Mouse (Mus musculus): Measurements from ENCODE around the gene Tenm4.

Gene Tenm4

GRCm38 (mm10) chr7:96170924-96171595 lies at the start of gene Tenm4:
Gene Tenm4, plus strand, starts transcription at chr7:96171246.
- DNase-seq (ENCODE audit: low read depth, low spot score), result peak; percentile 56

DNA sequence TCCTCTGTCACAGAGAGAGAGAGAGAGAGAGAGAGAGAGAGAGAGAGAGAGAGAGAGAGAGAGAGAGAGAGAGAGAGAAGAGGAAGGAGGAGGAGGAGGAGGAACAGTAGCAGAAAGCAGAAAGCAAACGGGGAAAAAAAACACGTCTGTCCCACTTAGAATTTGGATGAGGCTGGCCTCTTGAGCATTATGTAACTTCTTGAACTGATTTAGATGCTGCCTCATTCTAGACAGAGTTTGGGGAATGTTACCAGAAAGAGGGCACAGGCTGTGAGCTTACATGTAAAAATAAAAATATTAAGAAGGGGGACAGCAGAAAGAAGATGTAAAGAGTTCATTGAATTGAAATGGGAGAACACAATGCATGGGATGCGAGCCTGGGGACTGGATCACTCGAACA lies 40.3 kb upstream of the Tenm4 start:
- no peak for DNase-seq (ENCODE audit: low read depth, low spot score)

GRCm38 (mm10) chr7:96131175-96131574 lies 39.9 kb upstream of the Tenm4 start:
- DNase-seq (ENCODE audit: low read depth, low spot score), result no peak

GRCm38 (mm10) chr7:96136497-96136961 lies 34.5 kb upstream of the Tenm4 start:
- peak; percentile 91 for DNase-seq (ENCODE audit: low read depth, low spot score)

GRCm38 (mm10) chr7:96141876-96142275 lies 29.2 kb upstream of the Tenm4 start:
- DNase-seq (ENCODE audit: low read depth, low spot score), result no peak

GRCm38 (mm10) chr7:96142973-96143596 lies 28.0 kb upstream of the Tenm4 start:
- peak; percentile 54 for DNase-seq (ENCODE audit: low read depth, low spot score)

- DNase-seq (ENCODE audit: low read depth, low spot score), result peak; percentile 62
Observed at GRCm38 (mm10) chr7:96147436-96147835, 23.6 kb upstream of the Tenm4 start.

GRCm38 (mm10) chr7:96148191-96148590 lies 22.9 kb upstream of the Tenm4 start:
- DNase-seq (ENCODE audit: low read depth, low spot score), result peak; percentile 65

DNA sequence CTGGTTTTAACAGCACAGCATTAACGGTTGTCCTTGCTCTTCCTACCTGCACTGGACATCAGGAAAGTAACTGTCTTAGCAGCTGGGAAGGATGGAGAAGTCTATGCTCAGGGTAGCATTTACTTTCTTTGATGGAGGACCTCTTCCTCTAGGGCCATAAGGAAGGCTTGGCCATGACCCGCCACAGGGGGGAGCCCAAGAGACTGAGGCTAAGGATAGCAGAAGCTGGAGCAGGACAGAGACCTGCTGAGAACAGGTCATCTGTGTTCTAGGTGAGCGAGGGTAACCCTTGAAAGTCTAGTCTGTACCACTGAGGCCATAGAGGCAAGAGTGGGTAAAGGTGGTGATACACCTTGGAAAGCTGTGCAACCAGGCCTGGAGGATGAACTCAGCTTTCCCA lies 19.8 kb upstream of the Tenm4 start:
- DNase-seq (ENCODE audit: low read depth, low spot score), result peak; percentile 46

GRCm38 (mm10) chr7:96151961-96152360 lies 19.1 kb upstream of the Tenm4 start:
- peak; percentile 13 for DNase-seq (ENCODE audit: low read depth, low spot score)

- peak; percentile 47 for DNase-seq (ENCODE audit: low read depth, low spot score)
Observed at GRCm38 (mm10) chr7:96152431-96152830, 18.6 kb upstream of the Tenm4 start.

DNA sequence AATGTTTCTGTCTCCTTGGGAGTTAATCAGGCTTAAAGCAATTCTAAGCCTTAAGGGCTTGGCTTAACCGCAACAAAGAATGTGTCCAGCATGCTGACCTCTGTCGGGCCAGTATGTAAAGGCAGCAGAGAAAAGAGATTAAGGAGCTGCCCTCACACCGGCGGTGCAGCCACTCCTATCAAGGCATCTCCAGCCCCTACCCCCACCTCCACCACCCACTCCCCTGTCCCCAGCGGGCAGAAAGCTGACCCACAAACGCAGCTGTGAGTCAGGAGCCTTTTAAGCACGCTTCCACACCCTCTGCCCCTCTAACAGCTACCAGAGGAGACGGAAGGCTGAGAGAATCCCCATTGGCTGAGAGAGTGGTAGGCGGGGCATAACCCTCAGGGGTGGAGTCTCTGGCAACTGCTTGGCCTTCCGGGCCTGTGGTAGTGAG lies 18.1 kb upstream of the Tenm4 start:
- DNase-seq (ENCODE audit: low read depth, low spot score), result peak; percentile 88

DNA sequence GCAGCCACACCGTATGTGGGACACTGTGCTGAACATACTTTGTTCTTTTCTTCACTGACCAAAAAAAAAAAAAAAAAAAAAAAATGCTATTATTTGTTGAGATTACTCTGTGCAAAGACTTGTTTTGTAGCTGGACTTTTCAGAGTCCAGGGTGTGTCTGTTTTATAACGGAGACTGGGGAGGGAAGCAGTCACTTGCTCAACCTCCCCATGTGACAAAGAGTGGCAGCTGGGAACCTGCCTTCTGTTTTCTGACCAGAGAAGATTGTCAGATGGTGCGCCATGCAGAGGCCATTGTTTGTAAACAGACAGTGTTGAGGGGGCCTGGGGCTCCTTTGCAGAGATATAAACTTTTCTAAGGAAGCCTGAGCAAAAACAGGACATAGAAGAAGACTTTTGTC lies 17.0 kb upstream of the Tenm4 start:
- DNase-seq (ENCODE audit: low read depth, low spot score), result no peak

DNA sequence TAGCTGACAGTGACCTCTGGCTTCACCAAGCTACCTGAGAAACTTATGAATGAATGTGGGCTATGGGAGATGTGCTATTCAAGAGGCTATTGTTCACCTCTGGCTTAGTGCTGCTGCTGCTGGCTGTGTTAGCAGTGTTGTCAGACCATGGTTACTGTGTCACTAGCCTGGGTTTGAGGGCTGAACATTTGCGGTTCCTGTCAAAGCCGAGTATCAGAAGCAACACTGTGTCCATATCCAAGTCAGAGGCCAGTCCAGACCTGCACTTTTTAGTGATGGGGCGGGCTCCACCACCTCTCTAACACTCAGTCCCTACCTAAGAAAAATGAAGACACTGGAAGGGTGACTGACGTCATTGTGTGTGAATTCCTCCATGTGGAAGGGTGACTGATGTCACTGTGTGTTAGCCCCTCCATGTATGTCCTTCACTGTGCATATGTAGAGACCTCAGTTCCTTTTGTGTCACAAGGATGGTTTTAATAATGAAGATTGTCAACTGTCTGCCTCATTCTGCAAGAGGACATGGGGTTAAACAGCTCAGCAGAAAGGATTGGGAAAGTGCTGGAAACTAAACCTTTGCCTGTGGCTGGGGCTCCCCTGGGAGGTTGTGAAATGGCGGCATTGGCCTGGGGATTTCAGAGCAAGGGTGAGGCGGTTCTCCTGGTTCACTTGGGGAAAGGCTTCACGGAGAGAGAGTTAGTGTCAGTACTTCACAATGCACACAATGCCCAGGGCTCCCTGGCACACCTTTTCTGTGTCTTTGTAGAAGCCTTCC lies 14.4 kb upstream of the Tenm4 start:
- no peak for DNase-seq (ENCODE audit: low read depth, low spot score)

- no peak for DNase-seq (ENCODE audit: low read depth, low spot score)
Observed at GRCm38 (mm10) chr7:96164141-96164540, 6.9 kb upstream of the Tenm4 start.

DNA sequence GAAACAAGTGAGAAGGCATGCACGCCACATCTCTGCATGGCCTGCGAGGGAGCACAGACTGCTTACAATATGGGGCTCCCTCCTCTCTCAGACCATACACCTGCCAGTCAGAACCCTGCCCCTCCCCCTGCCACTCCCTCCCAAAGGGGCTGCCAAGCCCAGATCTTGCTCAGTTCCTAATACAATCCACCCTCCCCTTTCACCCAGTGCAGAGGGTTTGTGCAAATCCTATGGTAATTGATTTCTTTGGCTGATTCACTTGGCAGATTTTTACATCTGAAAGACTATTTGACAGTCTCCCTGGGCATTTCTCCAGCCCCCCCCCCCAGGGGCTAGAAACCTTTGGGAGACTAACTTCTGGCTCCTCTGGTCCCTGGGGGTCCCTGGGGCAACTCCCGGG lies 2.1 kb upstream of the Tenm4 start:
- no peak for DNase-seq (ENCODE audit: low read depth, low spot score)

DNA sequence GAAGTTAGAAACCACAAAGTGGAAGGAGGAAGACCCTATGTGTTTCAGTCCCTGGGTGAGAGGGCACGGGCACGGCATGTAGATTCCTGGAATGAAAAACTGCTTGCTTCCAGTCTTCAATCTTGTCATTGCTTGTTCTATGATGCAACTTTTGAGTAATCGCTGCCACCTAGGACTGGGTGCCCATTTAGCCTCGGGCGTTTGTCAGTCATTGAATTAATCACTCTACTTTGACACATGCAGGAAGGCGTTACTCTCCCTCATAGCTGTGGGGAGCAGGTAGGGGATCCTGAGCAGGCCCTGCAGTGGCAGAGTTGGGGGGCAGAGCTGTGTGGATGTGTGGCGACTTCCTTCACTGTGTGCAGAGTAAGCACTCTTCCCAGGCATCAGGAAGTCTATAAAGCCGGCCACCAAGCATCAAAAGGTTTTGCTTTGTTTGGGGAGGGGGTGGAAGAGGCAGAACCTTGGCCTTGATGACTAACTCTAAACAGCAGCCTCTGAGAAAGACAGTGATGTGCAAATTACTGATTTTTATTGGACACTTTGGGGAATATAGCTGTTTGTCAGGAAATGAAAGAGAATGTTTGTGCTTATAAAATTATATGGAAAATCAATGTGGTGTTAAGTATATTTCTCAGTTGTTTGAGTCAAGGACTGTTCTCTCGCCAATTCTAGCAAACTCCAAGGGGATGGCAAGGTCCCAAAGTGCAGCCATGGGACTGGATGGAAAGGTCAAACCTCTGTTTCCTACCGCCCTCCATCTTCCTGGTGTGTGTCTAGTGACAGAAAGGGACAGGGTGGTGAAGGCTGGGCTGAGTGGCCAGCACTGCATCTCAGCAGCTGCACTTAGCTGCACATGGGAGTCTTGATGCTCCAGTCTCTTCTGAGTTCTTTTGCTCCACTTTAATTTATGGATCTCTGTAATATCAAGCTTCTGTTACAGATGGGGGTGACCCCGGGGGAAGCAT lies 834 bp downstream of the Tenm4 start:
- peak; percentile 60 for DNase-seq (ENCODE audit: low read depth, low spot score)

- DNase-seq (ENCODE audit: low read depth, low spot score), result peak; percentile 14
Observed at GRCm38 (mm10) chr7:96176781-96177180, 5.7 kb downstream of the Tenm4 start.

GRCm38 (mm10) chr7:96181751-96182150 lies 10.7 kb downstream of the Tenm4 start:
- DNase-seq (ENCODE audit: low read depth, low spot score), result no peak

GRCm38 (mm10) chr7:96183195-96183594 lies 12.1 kb downstream of the Tenm4 start:
- DNase-seq (ENCODE audit: low read depth, low spot score), result no peak

- DNase-seq (ENCODE audit: low read depth, low spot score), result no peak
Observed at GRCm38 (mm10) chr7:96185411-96185810, 14.4 kb downstream of the Tenm4 start.
